Mouse (Mus musculus) intestine, embryonic 14.5 days (tissue): ENCODE data around the gene Arl3. TPM values are rescaled to one million over a fixed set of nuclear protein-coding genes. Genes with fewer than 3 reads are reported as not detected.
A peak's percentile ranks its signal among the peaks of the same experiment; 100 is the strongest.
"Not testable (repeated sequence)": the region's sequence is repeated elsewhere in the genome, so short reads cannot be mapped to it uniquely, and the experiment has no call there.

Experiments used
- ATAC-seq: fragments of 200-750 bp; cut with Nextera tagmentation; replicated peaks from 2 replicates; pipeline ENCODE4 v1.8.0; 2017; ENCODE audit warnings: low read depth, moderate number of reproducible peaks, moderate TSS enrichment, moderate library complexity; ENCODE audit not compliant: low FRiP score, low TSS enrichment
- DNase-seq: peaks from one replicate; pipeline ENCODE4 v3.0.0-alpha.2; 2018; ENCODE audit warnings: low spot score
- H3K27ac ChIP-seq: fragments of 300-500 bp; sonication (generic); 2 replicates; pipeline ENCODE4 v1.5.1; 2014; ENCODE audit warnings: low read depth, mild to moderate bottlenecking, control low read depth
- H3K27me3 ChIP-seq: fragments of 300-500 bp; sonication (generic); replicated peaks from 2 replicates; pipeline ENCODE4 v1.6.1; 2014; ENCODE audit warnings: low read length, control low read depth; ENCODE audit not compliant: control insufficient read depth, insufficient read depth
- H3K36me3 ChIP-seq: fragments of 300-500 bp; sonication (generic); 2 replicates; pipeline ENCODE4 v1.6.1; 2014; ENCODE audit warnings: low read length, control low read depth; ENCODE audit not compliant: control insufficient read depth, insufficient read depth
- H3K4me1 ChIP-seq: fragments of 300-500 bp; sonication (generic); replicated peaks from 2 replicates; pipeline ENCODE4 v1.6.1; 2014; ENCODE audit warnings: low read length, control low read depth, mixed read lengths; ENCODE audit not compliant: control insufficient read depth, insufficient read depth
- H3K4me2 ChIP-seq: fragments of 300-500 bp; sonication (generic); 2 replicates; pipeline ENCODE4 v1.6.1; 2014; ENCODE audit warnings: low read length
- H3K4me3 ChIP-seq: fragments of 300-500 bp; sonication (generic); 2 replicates; pipeline ENCODE4 v1.5.1; 2014; ENCODE audit warnings: low read depth, low read length, control low read depth, mixed read lengths
- H3K9ac ChIP-seq: fragments of 300-500 bp; sonication (generic); 2 replicates; pipeline ENCODE4 v1.6.1; 2014; ENCODE audit warnings: mild to moderate bottlenecking, low read length
- H3K9me3 ChIP-seq: fragments of 300-500 bp; sonication (generic); 2 replicates; pipeline ENCODE4 v1.6.1; 2016; ENCODE audit warnings: low read length, control low read depth; ENCODE audit not compliant: control insufficient read depth
- WGBS: fragments of 180-500 bp; shearing (Covaris S2); extraction: QIAGEN DNeasy Blood & Tissue Kit; methylation state at CpG from one replicate; pipeline ENCODE4 v1.1.7; 2014; 5-methylcytosine and 5-hydroxymethylcytosine counted together
- polyA plus RNA-seq: library from polyadenylated mRNA; unstranded; fragments of >200 nt; fragmentation: Nextera tagmentation; extraction: Ambion mirVana; gene quantifications from 2 replicates; pipeline ENCODE4 v1.2.1, GENCODE M21; 2014

Arl3 gene
- polyA plus RNA-seq, 1 experiment from 2014 or later: 64.3 TPM

DNA sequence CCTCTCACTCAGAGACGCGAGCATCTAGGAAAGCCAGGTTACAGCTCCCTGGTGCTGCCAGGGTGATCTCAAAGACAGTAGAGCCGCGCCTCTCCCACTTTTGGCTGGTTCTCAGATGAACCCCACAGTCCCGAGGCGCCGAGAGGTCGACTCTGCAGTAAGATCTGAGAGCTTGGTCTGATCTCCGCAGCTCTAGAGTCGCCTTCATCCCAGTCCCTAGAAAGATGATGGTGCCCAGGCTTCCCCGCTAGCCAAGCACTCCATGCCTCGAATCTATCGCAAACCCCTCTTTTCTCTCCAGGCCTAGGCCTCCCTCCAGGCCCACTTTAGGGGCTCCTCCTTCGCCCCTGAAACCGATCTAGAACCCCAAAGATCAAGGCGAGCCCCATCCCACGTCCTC lies 450 bp downstream of the Arl3 start:
- DNase-seq: no peak
- peak overlapping the region; percentile 67 for H3K4me2 ChIP-seq
- no peaks in the 10 kb centered on the region for H3K27me3 ChIP-seq
- H3K9me3 ChIP-seq: no peaks in the 10 kb centered on the region
- H3K4me1 ChIP-seq: peaks cover 19% of the 10 kb centered on the region
- H3K4me3 ChIP-seq: peak overlapping the region; percentile 72
- ATAC-seq: peak; percentile 20
- peak overlapping the region; percentile 47 for H3K27ac ChIP-seq
- under 1% methylated on average over 17 of the region's 17 CpGs for WGBS
- H3K36me3 ChIP-seq: no peaks in the 10 kb centered on the region
- H3K9ac ChIP-seq: peak overlapping the region; percentile 50

DNA sequence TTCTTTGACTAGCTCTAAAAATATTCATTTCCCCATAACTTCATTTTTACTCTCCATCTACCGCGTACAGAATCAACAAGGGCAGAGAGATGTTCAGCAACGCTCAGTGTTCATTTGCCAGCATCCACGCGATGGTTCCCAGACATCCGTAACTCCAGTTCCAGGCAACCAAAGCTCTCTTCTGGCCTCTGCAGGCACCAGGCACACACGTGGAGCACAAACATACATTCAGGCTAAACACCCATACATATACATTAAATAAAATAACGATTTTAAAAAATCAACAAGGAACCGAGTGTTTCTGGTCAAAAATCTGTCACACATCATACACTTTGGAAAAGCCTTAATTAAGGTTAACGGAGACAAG lies 1.1 kb downstream of the Arl3 start:
- Histone ChIP-seq H3K9me3 (no peaks in the 10 kb centered on the region), H3K4me3 (peak overlapping the region; percentile 72), H3K9ac (peak overlapping the region; percentile 50; the same call in 1 of the 2 replicates), H3K4me1 (peaks cover 19% of the 10 kb centered on the region), H3K4me2 (peak overlapping the region; percentile 67), H3K27me3 (no peaks in the 10 kb centered on the region), H3K36me3 (no peaks in the 10 kb centered on the region), H3K27ac (peak overlapping the region; percentile 47)
- WGBS: 12% methylated on average over 10 of the region's 10 CpGs
- DNase-seq: no peak
- no peak for ATAC-seq

DNA sequence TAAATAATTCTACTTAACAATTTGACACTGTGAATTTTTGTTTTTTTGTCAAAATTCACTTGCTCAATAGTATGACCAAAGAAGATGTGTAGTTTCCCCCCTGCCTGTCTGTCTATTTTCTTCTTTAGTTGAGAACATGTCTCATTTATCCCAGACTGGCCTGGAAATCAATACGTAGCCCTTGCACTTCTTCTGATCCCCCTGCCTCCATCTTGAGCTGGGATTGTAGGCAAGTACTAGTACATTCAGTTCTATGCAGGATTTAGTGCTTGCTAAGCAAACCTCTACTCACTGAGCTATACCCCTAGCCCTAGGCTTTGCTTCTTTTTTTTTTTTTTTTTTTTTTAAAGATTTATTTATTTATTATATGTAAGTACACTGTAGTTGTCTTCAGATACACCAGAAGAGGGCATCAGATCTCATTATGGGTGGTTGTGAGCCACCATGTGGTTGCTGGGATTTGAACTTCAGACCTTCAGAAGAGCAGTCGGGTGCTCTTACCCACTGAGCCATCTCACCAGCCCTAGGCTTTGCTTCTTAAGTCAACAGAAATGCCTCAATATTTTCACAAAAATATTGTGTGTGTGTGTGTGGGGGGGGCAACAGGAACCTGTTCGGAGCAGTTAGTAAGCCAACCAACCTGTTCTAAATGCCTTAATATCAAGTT lies 1.7 kb downstream of the Arl3 start:
- 0 out of 2 replicates have a peak overlapping the region, but pooled peaks have one; percentile 72 for H3K4me3 ChIP-seq
- peak overlapping the region; percentile 67 for H3K4me2 ChIP-seq
- 69% methylated on average over 3 of the region's 3 CpGs for WGBS
- peaks cover 19% of the 10 kb centered on the region for H3K4me1 ChIP-seq
- ATAC-seq, H3K27ac ChIP-seq, DNase-seq, H3K27me3 ChIP-seq, H3K9me3 ChIP-seq, H3K36me3 ChIP-seq, H3K9ac ChIP-seq: not testable (repeated sequence)

DNA sequence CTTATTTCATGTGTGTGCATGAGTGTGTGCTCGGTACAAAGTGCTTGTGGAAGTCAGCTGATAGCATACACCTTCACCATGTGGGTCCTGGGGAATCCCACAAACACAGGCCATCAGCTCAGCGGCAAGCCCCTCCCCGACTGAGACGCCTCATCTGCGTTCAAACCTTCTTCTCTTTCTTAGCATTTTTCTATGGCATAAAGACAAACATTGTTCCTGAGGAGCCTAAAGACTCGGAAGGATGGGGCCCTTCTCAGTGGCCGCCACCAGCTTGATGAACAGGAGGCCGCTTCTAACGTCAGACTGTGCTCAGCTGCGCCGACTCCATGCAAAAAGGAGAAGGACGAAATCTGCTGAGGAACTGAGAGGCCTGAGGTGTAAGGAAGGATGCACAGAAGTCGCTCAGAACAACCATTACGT lies 8.9 kb downstream of the Arl3 start:
- Histone ChIP-seq H3K9ac (no peak overlapping the region), H3K36me3 (no peaks in the 10 kb centered on the region), H3K4me1 (0 out of 2 replicates have a peak, but pooled peaks cover 3% of the 10 kb centered on the region), H3K27me3 (no peaks in the 10 kb centered on the region), H3K4me3 (no peak overlapping the region), H3K4me2 (no peak overlapping the region), H3K9me3 (no peaks in the 10 kb centered on the region), H3K27ac (no peak overlapping the region)
- ATAC-seq (no peak), DNase-seq (no peak)
- WGBS: 79% methylated on average over 14 of the region's 14 CpGs

DNA sequence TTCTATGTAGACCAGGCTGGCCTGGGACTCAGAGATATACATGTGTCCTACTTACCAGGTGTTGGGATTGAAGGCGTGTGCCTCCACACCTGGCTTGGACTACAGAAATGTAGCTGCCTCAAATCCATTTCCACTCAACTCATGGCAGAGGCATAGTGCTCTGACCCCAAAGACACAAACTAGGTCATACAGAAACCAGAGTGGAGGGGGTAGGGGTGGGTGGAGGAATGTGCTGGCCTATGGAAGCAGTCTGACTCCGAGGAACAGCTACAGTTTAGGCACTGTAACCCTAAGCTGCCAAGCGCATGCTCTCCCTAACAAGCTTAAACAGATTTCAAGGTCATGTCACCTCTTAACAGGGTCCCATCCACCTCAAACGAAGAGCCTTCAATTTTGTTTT lies 9.4 kb downstream of the Arl3 start:
- Histone ChIP-seq H3K4me2 (no peak overlapping the region), H3K4me1 (0 out of 2 replicates have a peak, but pooled peaks cover 3% of the 10 kb centered on the region), H3K27ac (no peak overlapping the region), H3K9me3 (no peaks in the 10 kb centered on the region), H3K4me3 (no peak overlapping the region), H3K27me3 (no peaks in the 10 kb centered on the region), H3K36me3 (no peaks in the 10 kb centered on the region), H3K9ac (no peak overlapping the region)
- 85% methylated on average over 4 of the region's 4 CpGs for WGBS
- ATAC-seq: no peak
- DNase-seq: no peak

DNA sequence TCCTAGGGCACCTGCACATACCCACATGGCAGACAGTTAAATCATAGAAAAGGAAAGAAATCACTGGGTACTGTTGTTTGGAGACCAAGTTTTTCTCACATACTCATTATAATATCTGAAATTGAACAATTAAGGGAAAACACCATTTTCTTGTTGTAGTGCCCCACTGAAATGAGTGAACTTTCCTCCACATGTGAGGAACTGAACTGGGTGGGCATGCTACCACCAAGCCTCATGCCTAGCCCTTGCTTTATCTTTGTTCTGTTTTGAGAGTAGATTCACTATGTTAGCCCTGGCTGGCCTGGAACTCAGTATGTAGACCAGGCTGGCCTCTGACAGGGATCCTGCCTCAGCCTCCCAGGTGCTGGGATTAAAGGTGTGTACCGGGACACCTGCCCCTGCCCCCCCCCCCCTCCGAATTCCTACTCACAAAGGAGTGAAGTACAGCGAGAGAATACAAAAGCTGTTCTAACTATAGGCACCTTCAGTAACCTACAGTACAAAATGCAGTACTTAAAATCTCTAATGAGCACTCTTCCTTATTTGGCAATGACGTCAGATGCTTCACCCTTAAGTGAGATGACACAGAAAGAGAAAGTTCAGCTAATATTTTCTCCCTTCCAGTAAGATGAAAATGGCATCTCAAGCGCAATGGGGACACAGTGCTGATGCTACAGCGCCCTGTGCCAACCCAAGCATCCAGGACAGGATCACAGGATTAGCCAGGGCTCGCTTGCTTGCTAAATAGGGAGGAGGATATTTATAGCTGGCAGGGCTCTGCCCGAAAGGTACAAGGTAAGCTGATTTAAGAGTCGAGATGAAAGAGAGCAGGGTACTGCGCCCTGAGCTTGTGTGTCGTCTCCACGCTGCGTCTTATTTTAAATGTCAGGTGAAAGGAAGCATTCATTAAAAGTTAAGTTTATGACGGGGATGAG lies 10.2 kb downstream of the Arl3 start:
- no peak for DNase-seq
- H3K9me3 ChIP-seq: no peaks in the 10 kb centered on the region
- no peak overlapping the region for H3K27ac ChIP-seq
- peaks cover 3% of the 10 kb centered on the region for H3K36me3 ChIP-seq
- 86% methylated on average over 14 of the region's 14 CpGs for WGBS
- H3K4me2 ChIP-seq: no peak overlapping the region
- H3K27me3 ChIP-seq: no peaks in the 10 kb centered on the region
- H3K9ac ChIP-seq: no peak overlapping the region
- no peak for ATAC-seq
- no peak overlapping the region for H3K4me3 ChIP-seq
- H3K4me1 ChIP-seq: 0 out of 2 replicates have a peak, but pooled peaks cover 3% of the 10 kb centered on the region

DNA sequence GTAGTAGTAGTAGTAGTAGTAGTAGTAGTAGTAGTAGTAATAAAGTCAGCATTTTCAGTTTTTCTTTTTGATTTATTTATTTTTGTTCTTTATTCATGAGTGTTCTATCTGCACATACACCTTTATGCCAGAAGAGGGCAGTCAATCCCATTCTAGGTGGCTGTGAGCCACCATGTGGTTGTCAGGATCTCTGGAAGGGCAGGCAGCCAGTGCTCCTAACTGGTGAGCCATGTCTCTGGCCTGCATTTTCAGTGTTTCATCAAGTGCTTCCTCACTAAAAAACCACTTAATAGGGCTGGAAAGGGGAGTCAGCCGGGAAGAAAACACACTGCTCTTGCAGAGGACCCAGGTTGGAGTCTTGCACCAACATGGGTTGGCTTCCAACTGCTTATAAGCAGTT lies 10.9 kb downstream of the Arl3 start:
- no peak for DNase-seq
- no peak overlapping the region for H3K4me2 ChIP-seq
- no peaks in the 10 kb centered on the region for H3K9me3 ChIP-seq
- WGBS: 33% methylated on average over 1 of the region's 1 CpGs
- H3K27ac ChIP-seq: no peak overlapping the region
- ATAC-seq: no peak
- 0 out of 2 replicates have a peak, but pooled peaks cover 3% of the 10 kb centered on the region for H3K4me1 ChIP-seq
- H3K4me3 ChIP-seq: no peak overlapping the region
- H3K9ac ChIP-seq: no peak overlapping the region
- H3K36me3 ChIP-seq: peaks cover 8% of the 10 kb centered on the region
- no peaks in the 10 kb centered on the region for H3K27me3 ChIP-seq

DNA sequence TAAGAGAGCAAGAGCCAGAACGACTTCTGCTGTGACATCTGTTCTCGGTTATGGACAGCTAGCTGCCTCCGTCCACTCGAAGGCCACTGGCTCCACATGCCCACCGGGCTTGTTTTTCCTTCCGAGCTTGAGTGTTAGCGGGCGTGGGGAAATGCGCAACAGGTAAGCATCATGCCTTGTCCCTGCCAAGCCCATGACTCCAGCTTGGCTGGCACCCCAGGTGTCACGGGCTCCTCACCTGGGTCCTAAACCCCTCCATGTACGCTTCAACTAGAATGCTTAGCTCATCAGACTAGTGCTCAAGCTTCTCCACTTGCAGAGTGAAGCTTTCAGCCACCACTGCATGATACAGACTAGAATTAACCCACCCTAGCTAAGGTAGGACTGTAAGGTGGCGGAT lies 14.4 kb downstream of the Arl3 start:
- ATAC-seq (no peak), DNase-seq (no peak)
- H3K9ac ChIP-seq: no peak overlapping the region
- no peak overlapping the region for H3K4me2 ChIP-seq
- H3K4me3 ChIP-seq: no peak overlapping the region
- H3K27me3 ChIP-seq: no peaks in the 10 kb centered on the region
- 70% methylated on average over 12 of the region's 12 CpGs for WGBS
- H3K4me1 ChIP-seq: 0 out of 2 replicates have a peak, but pooled peaks cover 3% of the 10 kb centered on the region
- no peaks in the 10 kb centered on the region for H3K9me3 ChIP-seq
- H3K36me3 ChIP-seq: peaks cover 24% of the 10 kb centered on the region
- H3K27ac ChIP-seq: no peak overlapping the region
